In genomic region chr19:36629394-36629910, GRCm38 (mm10) we compare ENCODE assay signal across 21 mouse cellular contexts.
DNase-seq lines count a peak whose midpoint lies in the region; ATAC-seq and TF ChIP-seq lines count a peak whose summit lies in the region.
"Had no signal": no experiment of that assay in that cellular context is flagged by ENCODE, and none has a peak within 500 bp of the region (broad histone marks: within the 10 kb centered on the region; RNA-seq: fewer than 3 reads in every experiment).

No protein-coding gene starts in this region.

- intact Hi-C loops in heart, postnatal 25 days (cut with DNase I) = no loop called here

- no peak for TF ChIP-seq POLR2A in kidney, adult 2 months (IDR thresholded peaks at IDR 0.05; ENCODE audit: low read depth, low read length)

- in situ Hi-C loops in Patski (cut with MboI; ENCODE audit: low pct_unique_long_range_greater_than_20kb) = no loop called here

- no peaks in the 10 kb centered on the region for H3K27me3 ChIP-seq in kidney, adult 2 months (replicated peaks; ENCODE audit: control insufficient read depth, insufficient read depth, low read length)
- H3K27me3 ChIP-seq in kidney, embryonic 15.5 days = no peaks in the 10 kb centered on the region
- H3K27me3 ChIP-seq in Patski = peaks cover 4% of the 10 kb centered on the region
- H3K27me3 ChIP-seq: embryonic facial prominence, embryonic 12.5 days; forebrain, embryonic 15.5 days; hindbrain, embryonic 15.5 days had no signal

- ATAC-seq in kidney, embryonic 15.5 days (replicated peaks; ENCODE audit: low FRiP score) = no peak; the same call in 1 of the 2 replicates
- ATAC-seq in Patski = peak; percentile 27
- ATAC-seq: CD4-positive, CD25-positive, alpha-beta regulatory T cell, adult 4 months; forebrain, embryonic 15.5 days had no signal

- CTCF ChIA-PET in Patski (lab: Charles Lee) = no interaction called here

- TF ChIP-seq CTCF in kidney, adult 2 months (conservative IDR thresholded peaks at IDR 0.05; ENCODE audit: insufficient read depth, insufficient read length, low read depth, low read length) = no peak
- no peak for TF ChIP-seq CTCF in Patski (IDR thresholded peaks at IDR 0.05)

- POLR2A ChIA-PET in Patski (lab: Charles Lee) = no interaction called here

- H3K4me3 ChIP-seq in kidney, adult 2 months (ENCODE audit: insufficient read depth, low read depth, low read length) = no peak overlapping the region
- H3K4me3 ChIP-seq in kidney, embryonic 15.5 days (replicated peaks) = no peak overlapping the region
- H3K4me3 ChIP-seq: embryonic facial prominence, embryonic 12.5 days; forebrain, embryonic 15.5 days; heart, embryonic 10.5 days; hindbrain, embryonic 15.5 days had no signal

- no peak overlapping the region for H3K27ac ChIP-seq in kidney, adult 2 months (ENCODE audit: insufficient read depth, low read depth, low read length)
- H3K27ac ChIP-seq in kidney, embryonic 15.5 days = no peak overlapping the region
- H3K27ac ChIP-seq: embryonic facial prominence, embryonic 12.5 days; forebrain, embryonic 15.5 days; heart, embryonic 10.5 days; hindbrain, embryonic 15.5 days had no signal

- no peaks in the 10 kb centered on the region for H3K9me3 ChIP-seq in kidney, embryonic 15.5 days (replicated peaks)
- H3K9me3 ChIP-seq: embryonic facial prominence, embryonic 12.5 days; forebrain, embryonic 15.5 days; G1E; heart, embryonic 10.5 days; hindbrain, embryonic 15.5 days had no signal

- 52% methylated on average over 9 of the region's 9 CpGs for WGBS in kidney, adult 2 months
- WGBS in kidney, embryonic 15.5 days = 61% methylated on average over 9 of the region's 9 CpGs

- H3K9ac ChIP-seq in kidney, embryonic 15.5 days = no peak overlapping the region
- H3K9ac ChIP-seq: embryonic facial prominence, embryonic 12.5 days; forebrain, embryonic 15.5 days; hindbrain, embryonic 15.5 days had no signal

- DNase-seq in heart, adult 11 months = peak; percentile 76
- DNase-seq in heart, postnatal 25 days (ENCODE audit: low spot score) = no peak
- DNase-seq in kidney, adult 2 months = peak; percentile 21
- no peak for DNase-seq in Patski (ENCODE audit: low read depth, low spot score)
- peak; percentile 24 for DNase-seq in yolk sac, embryonic 10.5 days (ENCODE audit: low spot score)
- no peak for DNase-seq in lung, postnatal 25 days (ENCODE audit: low spot score)
- DNase-seq: adrenal gland, postnatal 14 days; B cell, adult 2 months; cerebellum, adult 11-12 months; cerebellum, adult 9-10 months; cerebellum, postnatal 25 days; gastrocnemius, postnatal 36 days; heart, adult 18-20 months; heart, postnatal 10 days had no signal

- no peak overlapping the region for H3K4me2 ChIP-seq in kidney, embryonic 15.5 days
- H3K4me2 ChIP-seq: embryonic facial prominence, embryonic 12.5 days; forebrain, embryonic 15.5 days; hindbrain, embryonic 15.5 days had no signal

- no peaks in the 10 kb centered on the region for H3K36me3 ChIP-seq in kidney, adult 2 months (ENCODE audit: control insufficient read depth, insufficient read depth, low read length)
- no peaks in the 10 kb centered on the region for H3K36me3 ChIP-seq in kidney, embryonic 15.5 days
- H3K36me3 ChIP-seq: embryonic facial prominence, embryonic 12.5 days; forebrain, embryonic 15.5 days; G1E; heart, embryonic 10.5 days; hindbrain, embryonic 15.5 days had no signal

- no peaks in the 10 kb centered on the region for H3K4me1 ChIP-seq in kidney, adult 2 months (ENCODE audit: control insufficient read depth, insufficient read depth, low read length)
- 0 out of 2 replicates have a peak, but pooled peaks cover 3% of the 10 kb centered on the region for H3K4me1 ChIP-seq in kidney, embryonic 15.5 days
- H3K4me1 ChIP-seq: embryonic facial prominence, embryonic 12.5 days; forebrain, embryonic 15.5 days; heart, embryonic 10.5 days; hindbrain, embryonic 15.5 days had no signal

Comparison
In these comparisons a context has a peak if more than half of its experiments do, and no peak if none do; other contexts are left out.
1. DNase-seq: peak in heart, adult 11 months (single experiment), kidney, adult 2 months (single experiment) and yolk sac, embryonic 10.5 days (single experiment); none in heart, postnatal 25 days (single experiment), Patski (single experiment) and lung, postnatal 25 days (single experiment).